Mouse (Mus musculus) kidney, adult 11 months (tissue): ENCODE data around the gene Gm17581.
A peak's percentile ranks its signal among the peaks of the same experiment; 100 is the strongest.
"Not testable (repeated sequence)": the region's sequence is repeated elsewhere in the genome, so short reads cannot be mapped to it uniquely, and the experiment has no call there.

Experiments
- DNase-seq: peaks from one replicate; pipeline ENCODE4 v3.0.0; 2022

Gm17581 gene

DNA sequence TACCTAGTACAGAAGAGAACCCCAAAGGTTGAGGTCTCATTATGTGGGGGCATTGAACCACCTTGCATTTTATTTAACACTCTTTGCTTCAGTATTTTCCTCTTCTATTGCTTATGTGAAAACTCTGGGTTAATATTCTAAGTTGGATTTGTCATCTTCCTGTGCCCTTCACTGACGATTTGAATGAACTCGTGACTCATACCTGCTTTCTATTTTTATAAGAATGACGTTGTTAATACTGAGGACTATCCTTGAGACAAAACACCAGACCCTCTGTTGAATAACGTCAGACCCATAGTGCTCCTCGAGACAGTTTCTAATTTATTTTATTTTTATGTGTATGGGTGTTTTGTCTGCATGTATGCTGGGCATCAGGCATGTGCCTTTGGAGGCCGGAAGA, 1.3 kb upstream of the Gm17581 start:
- DNase-seq = no peak

DNA sequence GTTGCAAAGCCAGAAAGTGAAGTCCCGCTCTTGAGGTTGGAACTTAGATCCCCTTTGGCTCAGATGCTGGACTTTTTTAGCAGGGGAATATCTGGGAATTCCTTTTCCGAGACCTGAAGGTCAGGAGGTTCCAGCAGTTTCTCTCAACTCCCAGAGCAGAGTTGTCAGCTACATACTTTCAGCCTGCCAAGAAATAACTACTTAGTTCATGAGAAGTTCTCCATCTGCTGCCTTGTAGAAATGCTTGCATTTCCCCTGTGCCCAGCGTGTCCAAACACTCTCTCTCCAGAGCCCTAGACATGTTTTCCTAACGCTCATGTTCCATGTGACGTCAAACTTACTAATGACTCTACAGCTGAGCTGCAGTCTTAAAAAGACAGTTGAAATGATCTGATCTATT, 586 bp downstream of the Gm17581 start:
- no peak for DNase-seq

DNA sequence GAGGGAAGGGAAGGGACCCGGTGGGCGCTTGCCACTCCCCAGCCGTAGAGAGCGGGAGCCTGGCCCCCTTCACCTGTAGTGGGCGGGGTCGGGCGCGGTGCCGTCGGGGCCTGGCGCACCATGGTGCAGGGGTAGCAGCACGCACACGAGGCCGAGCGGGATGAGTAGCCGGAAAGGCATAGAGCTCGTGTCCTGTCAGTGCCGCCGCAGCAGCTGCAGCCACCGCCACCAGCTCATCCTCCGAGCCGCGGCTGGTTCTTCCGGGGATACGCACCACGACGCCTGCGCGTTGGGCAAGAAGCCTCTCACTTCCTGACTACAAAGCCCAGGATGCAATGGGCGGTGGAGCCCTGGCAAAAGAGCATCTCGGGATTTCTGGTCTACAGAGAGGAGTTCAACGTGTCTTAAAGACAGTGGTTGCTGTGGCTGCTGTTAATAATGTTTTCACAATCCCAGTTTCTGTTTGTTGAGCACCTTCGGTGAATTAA, 6.5 kb downstream of the Gm17581 start, which contains the start of gene Edem2:
Gene Edem2 (minus strand): TSS at position 318 of the 488 bp plus-strand sequence.
- peak; percentile 91 for DNase-seq

DNA sequence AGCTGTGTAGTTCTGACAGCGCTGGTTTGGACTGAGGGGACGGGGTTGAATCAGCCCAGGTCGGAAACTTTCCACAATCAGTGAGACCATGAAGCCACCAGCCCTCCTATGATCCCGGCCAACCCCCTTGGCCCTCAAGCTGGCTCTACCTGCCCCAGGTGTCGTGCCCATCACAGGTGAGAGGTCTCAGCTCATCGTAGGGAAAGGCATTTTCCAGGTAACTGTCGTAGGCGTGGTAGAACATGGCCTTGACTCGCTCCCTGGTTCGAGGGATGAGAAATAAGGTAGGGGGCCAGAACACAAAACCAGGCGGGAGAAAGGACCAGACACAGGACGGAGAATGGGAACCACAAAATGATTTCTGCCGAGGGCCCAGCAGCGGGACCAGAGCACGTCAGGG, 6.9 kb downstream of the Gm17581 start:
- no peak for DNase-seq

DNA sequence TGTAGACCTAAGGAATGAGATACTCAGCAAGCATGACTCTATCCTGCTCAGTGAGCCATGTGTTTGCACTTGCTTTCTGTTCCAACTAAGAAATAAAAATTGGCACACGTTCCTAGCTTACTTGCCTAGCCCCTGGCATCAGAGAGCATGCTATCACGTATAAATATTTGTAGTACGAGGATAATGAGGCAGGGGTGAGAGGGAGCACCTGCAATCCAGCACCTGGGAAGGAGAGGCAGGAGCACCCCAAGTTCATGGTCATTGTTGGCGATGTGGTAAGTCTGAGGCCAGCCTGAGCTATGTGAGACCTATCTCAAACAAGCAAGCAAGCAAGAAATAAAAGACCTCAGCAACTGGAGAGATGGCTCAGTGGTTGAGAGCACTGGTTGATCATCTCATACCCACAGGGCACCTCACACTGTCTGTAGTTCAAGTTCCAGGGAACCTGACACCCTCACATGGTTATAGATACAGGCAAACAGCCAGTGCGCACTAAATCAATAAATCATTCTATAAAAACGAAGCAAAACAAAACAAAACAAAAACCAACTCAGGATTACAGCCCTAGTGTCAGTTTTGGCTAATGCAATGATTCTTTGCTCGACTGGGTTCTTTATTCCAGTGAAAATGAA, 7.8 kb downstream of the Gm17581 start:
- DNase-seq = no peak

DNA sequence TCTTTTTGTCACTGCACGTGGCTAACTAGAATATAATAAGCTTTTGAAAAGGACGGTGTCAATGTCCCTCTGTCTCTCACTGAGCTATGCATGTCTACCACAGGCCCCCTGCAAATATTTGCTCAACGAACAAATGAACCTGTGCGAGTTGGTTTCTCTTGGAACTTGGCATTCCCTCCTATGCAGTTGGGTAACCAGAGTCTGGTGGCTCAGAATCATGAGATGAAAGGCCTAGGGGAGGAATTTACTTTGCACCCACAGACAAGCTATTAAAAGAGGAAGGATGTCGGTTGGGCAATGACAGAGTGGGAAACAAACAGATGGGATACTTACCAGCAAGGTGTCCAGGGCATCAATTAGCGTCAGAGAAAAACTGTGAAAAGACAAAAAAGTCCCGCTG, 9.4 kb downstream of the Gm17581 start:
- no peak for DNase-seq

DNA sequence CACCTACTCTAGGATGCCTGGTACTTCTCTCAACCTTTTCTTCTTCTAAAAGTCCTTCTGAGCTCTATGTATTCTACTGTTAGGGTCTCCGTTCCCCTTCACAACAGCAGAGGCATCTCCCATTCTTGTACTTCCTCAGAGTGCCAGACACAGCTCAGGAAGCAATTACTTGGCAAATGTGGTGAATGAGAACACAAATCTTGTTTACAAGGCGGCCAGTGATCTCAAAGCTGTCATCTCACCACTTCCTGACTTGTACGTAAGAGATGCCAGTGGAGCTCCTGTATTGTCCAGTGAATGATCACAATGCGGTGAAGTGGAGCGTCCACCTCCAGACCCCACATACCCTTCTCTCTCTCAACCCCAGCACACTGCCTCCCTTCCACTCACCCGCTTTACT, 11.1 kb downstream of the Gm17581 start:
- DNase-seq = no peak

DNA sequence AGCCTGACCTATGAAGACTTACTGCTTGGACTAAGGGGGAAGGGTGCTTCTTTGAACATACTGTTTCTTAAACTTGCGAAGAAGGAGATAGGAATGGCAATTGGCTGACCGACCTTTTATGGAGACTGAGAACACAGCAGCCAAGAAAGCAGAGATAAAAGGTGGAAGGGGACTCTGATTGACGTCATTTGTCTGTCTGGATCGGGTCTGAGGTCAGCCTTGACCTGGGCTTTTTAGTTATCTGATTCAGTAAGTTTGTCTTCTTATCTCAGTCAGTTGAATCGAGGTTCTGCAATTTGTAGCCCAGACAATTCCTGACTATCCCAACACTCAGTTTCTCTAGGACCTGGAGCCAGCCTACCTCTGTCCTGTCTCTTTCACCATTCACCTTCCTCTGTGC, 11.6 kb downstream of the Gm17581 start:
- no peak for DNase-seq

DNA sequence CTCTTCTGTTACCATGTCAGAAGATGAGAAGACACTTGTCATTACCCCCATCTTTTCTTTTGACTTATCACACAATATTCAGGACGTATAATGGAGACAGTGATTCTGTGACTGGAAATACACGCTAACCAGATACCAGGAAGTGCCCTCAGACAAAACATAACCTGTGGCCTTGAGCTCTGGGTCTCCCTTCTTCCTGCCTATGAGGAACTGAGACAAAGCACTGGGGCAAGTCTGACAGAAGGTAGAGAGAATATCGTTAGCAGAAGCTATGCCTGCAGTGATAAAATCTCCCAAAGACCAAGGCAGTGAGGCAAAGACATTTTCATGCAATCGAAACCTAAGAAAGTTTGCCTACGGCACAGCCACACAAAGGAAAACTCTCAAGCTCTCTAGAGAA, 15.1 kb downstream of the Gm17581 start:
- DNase-seq = no peak

DNA sequence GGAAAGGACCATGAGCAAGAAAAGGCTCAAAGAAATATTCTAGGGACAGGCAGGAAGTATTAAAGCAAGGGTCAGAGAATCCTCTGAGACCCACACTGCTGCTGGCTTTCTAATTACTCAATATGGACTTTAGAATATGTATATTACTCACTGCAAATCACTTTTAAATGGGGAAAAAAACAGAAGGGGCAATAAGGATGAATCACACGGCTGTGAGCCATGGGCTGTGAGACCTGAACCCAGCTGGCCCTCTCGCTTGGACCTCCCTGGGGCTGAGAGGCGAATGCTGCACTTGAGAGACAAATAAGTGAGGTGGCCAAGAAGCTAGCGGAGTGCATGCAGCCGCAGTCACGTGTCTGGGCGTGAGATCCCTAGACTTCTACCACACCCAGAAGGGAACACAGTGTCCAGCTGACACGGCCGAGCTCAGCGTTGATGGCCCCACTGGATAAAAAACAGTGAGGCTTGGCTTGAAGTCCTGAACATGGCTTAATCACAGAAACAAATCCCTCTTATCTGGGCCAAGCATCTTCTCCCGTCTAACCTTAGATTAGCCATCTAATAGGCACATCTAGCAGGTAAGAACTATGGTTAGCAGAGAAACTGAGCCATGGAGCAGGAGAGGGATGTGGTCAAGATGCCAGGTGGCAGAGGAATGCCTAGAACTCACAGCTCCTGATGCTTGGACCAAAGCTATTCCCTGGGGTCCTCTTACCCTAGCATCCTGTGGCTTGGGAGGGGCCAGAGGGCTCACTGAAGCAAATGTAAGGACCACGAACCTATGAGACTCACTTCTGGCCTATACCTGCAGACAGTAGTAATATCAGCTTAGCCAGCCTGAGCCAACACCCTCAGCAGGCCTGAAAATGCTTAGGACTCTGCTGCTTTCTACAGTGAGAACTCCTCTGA, 18.3 kb downstream of the Gm17581 start:
- no peak for DNase-seq

DNA sequence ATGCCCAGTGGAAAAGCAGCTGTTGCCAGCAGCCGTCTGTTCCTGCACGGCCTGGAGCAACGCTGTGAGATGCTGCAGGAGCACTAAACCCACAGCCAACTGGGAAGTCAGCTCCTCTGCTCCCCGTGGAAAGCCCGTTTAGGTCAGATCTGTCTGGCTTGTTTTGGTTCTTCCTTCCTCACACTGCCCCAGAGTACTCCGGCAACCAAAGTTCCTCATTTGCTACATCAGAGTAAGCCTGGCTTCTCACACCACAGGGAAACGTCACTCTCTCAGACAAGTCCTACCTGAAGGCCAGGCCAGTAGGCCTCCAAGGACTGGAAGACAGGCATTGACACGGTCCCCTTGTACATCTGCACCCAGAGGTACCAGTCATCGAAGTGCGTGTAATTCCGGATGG, 25.1 kb downstream of the Gm17581 start:
- no peak for DNase-seq

DNA sequence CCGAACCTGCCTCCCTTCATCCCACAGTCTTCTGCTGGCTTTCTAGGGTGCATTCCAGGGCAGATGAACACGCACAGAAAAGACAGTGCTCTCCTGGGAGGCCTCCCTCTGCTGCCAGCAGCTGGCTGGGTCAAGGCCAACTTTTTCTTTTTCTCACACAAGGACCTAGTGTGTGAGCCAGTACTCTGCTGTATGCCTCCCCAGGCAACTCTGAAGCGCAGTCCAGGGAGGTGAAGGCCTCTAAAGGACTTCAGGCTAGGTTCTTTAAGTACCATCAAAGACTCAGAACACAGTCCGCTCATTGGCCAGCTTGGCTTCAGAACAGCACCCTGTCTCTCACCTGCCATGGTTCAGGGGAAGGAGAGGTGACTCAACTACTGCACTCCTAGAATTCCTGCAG, 28.4 kb downstream of the Gm17581 start:
- DNase-seq = no peak

DNA sequence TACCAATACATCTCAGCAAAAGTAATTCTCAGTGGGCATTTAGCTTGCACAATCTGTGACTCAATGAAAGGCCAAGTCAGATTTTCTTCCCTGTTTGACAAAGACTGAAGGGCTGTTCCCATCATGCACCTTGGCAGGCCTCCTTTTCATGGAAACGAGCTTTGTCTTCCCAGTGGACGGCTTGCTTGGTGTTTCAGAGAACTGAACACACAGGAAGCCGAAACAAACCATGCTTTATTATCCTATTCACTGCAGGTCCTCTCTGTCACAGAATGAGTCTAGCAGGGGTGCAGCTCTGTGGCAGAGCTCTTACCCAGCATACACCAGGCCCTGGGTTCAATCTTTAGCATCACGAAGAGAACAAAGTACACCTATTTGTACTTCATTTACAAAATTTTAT, 32.0 kb downstream of the Gm17581 start:
- DNase-seq = no peak

DNA sequence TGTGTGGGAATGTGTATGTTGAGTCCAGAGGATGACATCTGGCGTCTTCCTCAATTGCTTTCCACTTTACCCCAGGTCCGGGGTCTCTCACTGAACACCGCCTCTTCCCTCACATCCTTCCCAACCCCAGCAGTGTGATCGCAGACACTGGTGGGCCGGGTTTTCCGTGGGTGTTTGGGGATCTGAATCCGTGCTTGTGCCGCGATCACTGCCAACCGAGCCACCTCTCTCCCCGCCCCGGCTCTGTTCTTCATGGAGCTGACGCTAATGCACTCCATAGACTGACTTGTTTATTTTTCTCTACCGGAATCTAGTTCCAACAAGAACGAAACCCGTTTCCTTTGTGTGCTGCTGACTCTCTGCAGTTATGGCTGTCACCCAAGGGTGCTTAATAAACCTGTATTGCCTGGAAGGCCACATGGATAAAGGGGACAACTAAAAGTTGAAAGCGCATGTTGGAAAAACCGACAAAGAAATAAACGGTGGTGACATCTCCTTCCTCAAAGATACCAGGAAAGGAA, 34.2 kb downstream of the Gm17581 start:
- no peak for DNase-seq

DNA sequence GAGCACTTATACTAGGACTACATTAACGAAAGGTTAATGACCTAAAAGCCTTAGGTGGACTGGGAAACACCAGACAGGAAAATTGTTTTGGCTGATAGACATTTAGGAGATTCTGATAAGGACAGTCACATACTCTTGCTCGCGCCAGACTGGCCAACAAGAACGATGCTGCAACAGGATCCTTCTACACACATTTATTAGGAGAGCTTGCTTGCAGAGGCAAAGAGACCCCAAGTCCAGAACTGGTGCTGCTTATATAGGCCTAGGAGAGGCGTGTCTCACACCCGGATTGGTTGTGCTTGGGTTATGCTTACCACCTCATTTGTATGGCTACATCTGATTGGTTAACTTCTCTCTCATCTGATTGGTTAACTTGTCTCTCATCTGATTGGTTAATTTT, 37.2 kb downstream of the Gm17581 start:
- not testable (repeated sequence) for DNase-seq

DNA sequence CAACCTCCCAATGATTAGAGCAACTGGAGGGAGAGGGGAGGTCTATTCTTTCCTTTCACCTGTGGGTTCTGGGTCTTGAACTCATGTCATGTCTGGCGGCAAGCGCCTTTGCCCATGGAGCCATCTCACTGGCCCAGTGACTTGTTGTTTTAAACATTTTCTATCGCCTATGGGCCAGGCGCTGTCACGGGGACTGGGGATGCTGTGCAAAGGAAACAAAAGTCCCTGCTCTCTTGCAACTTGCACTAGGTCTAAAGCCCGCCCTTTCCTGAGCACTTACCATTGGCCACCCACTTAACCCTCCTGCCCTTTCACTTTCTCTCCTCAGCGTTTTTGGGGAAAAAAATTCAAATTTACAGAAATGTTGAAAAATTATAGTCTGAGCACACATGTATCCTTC, 38.8 kb downstream of the Gm17581 start:
- no peak for DNase-seq

DNA sequence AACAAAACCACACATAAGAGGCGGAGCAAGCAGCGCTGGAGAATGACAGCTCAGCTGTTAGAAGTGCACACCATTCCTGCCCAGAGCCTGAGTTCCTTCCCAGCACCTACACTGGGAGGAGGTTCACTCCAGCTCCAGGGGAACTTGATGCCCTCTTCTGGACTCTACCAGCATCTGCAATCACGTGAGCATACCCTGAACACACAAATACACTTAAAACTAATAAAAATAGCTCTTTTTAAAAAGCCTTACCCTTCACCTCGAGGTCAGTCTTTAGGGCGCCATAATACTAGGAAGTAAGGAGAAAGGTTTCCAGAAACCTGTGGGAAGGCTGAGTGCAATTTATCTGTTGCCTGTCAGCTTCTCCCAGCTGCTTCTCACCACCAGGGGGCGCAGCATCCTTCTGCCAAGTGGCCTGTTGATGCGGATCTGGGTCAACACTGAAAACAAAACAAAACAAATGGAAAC, 39.5 kb downstream of the Gm17581 start:
- peak; percentile 75 for DNase-seq

DNA sequence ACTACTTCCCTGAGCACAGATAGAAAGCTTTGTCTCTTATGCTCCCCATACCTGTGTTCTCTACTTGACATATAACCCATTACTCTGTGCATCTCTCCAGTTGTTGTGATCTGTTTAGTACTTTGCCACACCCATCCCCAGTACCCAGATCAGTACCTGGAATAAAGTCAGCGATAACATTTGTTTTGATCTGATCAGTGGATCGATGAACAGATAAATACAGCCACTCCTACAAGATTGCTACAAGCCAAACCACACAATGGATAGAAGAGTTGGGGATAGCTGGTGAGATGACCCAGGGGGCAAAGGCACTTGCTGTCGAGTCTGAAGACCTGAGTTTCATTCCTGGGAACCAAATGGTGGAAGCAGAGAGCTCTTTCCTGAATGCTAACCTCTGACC, 40.4 kb downstream of the Gm17581 start:
- no peak for DNase-seq

DNA sequence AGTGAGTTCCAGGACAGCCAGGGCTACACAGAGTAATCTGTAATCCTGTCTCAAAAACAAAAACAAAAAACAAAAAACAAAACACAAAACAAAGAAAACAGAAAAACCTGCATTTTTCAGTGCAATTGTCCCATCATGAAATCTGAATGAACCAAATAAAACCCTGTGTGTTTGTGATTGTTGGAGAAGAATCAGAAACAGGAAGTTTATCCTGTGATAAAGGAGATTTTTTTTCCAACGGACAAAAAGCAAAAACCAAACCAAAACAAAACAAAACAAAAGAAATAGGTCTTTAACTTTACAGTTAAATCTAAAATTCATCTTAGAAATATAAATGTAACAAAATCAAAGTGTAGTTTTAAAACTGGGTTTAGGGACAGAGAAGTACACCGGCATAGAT, 41.1 kb downstream of the Gm17581 start:
- DNase-seq = no peak

DNA sequence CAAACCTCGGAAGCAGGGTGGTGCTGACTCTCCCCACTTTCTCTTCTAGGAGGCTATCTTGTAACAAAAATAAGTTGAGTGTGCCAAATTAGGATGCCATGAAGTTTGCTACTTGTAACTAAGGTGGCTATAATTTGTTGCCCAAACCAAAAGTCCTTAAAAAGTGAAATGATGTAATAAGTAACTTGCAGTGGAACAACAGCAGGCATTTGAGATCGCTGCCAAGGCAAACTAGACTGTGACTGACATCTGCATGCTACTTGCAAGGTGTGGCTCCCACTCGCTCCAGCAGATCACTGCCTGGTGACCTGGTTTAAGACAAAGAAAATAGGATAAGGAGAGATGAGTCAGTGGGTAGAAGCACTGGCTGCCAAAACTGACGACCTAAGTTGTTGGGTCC, 42.5 kb downstream of the Gm17581 start:
- DNase-seq = peak; percentile 28

DNA sequence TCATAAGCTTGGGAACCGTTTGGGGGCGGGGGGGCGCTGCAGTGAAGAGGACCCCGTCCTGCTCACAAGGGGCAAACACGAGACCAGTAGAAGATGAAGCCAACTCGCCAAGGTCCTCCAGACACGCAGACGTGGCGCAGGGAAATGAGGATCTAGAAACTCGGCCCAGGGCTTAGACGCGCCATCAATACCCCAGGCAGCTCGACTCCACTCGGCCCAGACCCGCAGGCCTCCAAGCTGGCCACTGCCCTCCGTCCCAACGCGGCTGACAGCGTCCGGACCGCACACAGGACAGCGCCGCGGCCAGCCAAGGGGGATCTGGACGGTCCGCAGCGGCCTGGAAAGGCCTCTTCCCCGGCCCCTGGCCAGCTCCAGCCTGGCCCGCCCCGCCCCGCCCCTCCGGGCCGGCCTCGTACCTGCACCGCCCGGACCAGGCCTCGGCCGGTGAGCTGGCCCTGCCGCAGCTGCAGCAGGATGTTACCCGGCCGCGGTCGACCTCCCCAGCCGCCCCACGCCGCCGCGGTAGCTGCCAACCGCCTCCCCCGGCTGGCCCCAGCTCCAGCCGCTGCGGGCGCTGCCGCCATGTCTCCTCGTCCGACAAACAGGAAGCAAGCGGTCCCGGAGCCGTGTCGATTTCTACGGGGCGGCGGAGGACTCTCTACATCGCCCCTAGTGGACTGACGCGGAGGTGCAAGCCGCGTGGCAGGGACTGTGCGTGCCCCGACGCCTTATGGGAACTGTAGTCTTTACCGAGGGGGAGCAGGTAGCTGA, 43.8 kb downstream of the Gm17581 start, which contains the start of gene Trpc4ap:
Gene Trpc4ap (minus strand): TSS at position 662 of the 771 bp plus-strand sequence.
- peak; percentile 94 for DNase-seq

DNA sequence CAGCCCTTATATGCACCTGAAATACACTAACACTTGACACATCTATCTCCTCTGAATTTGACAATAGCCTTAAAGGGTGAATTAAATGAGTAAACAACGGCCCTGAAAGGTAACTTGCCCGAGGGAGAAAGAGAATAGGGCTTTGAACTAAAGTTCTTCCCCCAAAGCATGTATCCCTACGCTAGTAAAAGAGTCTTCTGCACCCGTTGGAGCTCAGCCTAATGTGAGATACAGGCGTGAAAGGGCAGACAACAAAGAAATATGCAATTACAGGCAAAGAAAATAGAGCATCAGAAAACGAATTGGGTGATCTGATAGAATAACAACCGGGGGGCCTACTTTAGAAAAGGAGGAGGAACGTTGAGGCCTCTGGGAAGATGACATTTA, 44.3 kb downstream of the Gm17581 start:
- no peak for DNase-seq

DNA sequence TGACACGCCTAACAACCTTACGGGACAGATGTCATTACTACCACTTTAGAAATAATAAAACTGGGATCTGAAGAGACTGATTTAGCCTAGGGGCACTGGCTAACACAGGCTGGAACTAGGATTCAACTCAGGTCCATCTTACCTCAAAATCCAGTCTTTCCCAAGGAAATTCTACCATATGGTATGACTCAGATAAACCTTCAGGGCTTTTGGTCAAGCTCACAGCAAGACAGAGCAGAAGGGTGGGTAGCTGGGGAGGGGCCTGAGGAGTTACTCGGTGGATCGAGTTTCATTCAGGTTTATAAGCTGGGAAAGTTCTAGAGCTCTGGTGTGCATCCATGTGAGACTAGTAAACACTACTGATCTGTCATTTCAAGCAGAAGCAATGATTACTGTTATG, 46.5 kb downstream of the Gm17581 start:
- DNase-seq = no peak
